Mouse (Mus musculus): Measurements from ENCODE around the gene Lrmda.

- TF ChIP-seq POLR2A (IDR thresholded peaks at IDR 0.05; ENCODE audit: extremely low read depth, insufficient read depth, low read length) (no peak), CTCF (IDR thresholded peaks at IDR 0.05; ENCODE audit: extremely low read depth, insufficient read depth, low read length) (no peak)
Measured at GRCm38 (mm10) chr14:22073385-22073784, 53.9 kb downstream of the Lrmda start.
